Mouse (Mus musculus) yolk sac, embryonic 10.5 days (tissue): ENCODE results near the gene Prtn3.

Source experiments
- DNase-seq: peaks from one replicate; pipeline ENCODE4 v3.0.0-alpha.2; 2017; ENCODE audit warnings: low spot score

Prtn3 gene

GRCm38 (mm10) chr10:79874290-79874862 lies at the start of gene Prtn3, which contains the start of gene Plppr3:
TSS of gene Prtn3 (plus strand) at chr10:79874476.
TSS of gene Plppr3 (minus strand) at chr10:79874634.
- no peak for DNase-seq

DNA sequence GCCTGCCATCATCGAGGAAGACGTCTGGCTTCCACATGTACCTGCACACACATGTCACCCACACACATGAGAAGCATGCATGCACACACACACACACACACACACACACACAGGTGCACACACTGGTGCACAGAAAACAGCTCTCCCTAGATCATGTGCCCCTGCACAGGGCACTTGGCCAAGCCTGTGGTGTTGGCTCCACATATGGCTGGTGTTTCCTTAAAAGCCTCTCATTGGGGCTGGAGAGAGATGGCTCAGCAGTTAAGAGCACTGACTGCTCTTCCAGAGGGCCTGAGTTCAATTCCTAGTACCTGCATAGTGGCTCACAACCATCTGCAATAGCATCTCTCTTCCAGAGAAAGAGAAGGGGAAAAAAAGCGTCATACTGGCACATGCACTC lies 42.7 kb upstream of the Prtn3 start:
- no peak for DNase-seq

GRCm38 (mm10) chr10:79832026-79832785 lies 42.1 kb upstream of the Prtn3 start:
- DNase-seq: no peak

DNA sequence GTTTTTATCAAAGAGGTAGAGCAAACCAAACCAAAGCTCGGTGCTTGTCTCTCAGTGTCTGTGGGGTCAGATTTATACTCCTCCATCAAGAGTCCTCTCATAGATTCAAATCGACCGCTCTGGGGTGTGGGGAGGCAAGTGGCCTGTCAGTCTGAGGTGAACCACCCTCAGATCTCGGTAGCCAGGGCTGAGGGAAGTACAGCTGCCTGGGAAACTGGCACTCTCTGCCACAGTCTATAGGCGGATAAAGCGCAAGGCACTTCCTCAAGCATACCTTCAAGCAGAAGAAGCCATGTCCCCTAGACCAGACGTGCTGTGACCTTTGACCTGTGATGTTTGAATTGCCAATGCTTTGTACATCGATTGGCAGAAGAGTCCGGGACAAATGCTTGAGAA lies 41.5 kb upstream of the Prtn3 start:
- no peak for DNase-seq

GRCm38 (mm10) chr10:79834769-79835398 lies 39.4 kb upstream of the Prtn3 start:
- DNase-seq: peak; percentile 70

GRCm38 (mm10) chr10:79836918-79837317 lies 37.4 kb upstream of the Prtn3 start:
- DNase-seq: no peak

DNA sequence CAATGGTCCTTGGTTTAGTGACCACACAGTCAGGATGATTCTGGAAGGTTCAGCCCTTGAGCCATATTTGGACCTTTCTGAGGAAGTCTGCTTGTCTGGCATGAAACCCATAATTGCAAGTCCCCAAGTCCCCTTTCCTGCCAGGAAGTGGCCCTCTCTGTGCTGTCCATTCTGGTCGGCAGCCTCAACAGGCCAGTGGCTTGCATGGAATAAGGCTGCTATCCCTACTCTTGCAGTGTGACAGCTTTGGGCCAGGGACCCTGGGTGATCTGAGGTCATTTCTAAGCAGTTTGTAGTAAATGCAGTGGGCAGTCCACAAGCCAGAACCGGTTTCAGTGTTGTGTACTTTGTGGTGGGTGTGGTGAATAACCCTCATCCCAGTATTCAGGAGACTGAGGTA lies 36.1 kb upstream of the Prtn3 start:
- DNase-seq: no peak

GRCm38 (mm10) chr10:79840091-79840490 lies 34.2 kb upstream of the Prtn3 start:
- DNase-seq: no peak

- DNase-seq: peak; percentile 83
These were observed 33.4 kb upstream of the Prtn3 start for GRCm38 (mm10) chr10:79840644-79841551.

DNA sequence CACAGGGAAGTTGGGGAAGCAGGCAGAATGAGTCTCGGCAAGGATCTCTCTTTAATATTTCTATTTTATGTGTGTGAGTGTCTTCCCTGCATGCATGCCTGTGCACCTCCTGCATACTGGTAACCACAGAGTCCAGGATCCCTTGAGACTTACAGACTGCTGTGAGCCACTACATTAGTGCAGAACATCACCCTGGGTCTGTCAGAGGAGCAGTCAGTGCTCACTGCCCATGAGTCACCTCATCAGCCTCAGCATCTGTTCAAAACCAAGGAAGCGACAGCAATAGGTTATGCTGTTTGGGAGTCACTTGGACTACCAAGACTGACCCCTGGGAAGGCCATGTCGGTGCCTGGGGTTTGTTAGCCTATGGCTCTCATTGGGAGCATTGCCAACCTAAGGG lies 32.0 kb upstream of the Prtn3 start:
- DNase-seq: no peak

- DNase-seq: no peak
These were observed 30.8 kb upstream of the Prtn3 start for GRCm38 (mm10) chr10:79843476-79843875.

DNA sequence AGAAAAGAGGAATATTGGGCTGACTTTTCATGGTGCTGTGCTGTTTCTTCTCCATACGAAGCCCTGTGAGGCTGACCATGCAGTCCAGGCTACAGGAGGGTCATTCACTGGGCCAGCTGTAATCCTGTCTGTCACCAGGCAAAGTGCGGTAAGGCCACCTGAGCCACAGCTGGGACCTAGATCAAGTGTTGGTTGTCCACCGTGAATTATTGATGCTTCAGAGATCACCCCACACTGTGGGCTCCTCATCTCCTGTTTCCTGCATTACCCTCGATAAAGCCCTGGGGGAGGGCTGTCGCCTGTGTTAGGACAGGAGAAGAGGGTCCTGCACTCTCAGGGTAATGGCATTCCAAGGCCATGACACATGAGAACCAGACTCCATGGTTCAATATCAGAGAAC lies 27.7 kb upstream of the Prtn3 start:
- no peak for DNase-seq

DNA sequence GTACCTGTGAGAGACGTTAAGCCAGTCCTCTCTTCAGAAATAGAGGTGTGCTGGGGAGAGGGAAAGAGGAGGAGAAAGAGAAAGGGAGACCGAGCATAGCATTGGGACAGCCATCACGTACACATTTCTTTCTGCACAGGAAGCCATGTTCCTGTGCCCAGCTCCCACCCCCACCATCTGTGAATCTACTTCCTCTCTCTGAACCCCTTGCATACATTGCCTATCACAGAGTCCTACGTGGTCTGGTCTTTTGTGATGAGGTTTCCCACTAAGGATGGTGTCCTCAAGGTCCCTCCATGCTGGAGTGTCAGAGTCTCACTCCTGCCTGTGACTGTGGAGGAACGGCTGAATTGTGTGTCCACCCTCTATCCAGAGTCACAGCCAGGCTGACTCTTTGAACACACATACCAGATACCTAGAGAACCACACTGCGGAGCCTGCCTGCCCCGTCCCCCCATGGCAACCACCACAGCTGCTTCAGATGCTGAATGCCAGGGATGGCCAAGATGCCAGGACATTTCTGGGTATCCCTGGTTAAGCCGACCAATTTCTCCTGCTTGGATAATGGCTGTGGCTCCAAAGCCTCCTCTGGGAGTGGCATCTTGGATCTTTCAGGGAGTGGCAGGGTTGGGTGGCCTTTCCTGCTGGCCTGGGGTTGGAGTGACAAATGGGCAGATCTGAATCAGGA lies 24.2 kb upstream of the Prtn3 start:
- DNase-seq: no peak

DNA sequence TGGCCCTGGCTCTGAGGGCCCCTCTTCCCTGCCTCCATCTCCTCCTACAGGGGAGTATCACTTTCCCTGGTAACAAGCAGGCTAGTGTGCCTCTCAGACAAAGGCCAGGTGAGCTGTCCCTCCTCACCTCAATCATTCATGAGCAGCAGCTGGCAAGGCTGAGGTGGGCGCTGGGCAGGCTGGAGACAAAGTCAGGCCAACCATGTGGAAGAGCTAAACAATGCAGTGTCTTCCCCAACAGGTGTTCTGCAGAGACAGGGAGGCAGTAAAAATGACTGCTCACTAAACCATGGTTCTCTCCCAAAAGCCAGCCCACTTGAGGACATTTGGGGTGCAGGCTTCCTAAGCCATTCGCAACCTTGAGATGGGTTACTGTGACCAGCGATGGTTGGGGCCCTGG lies 22.6 kb upstream of the Prtn3 start:
- DNase-seq: no peak

DNA sequence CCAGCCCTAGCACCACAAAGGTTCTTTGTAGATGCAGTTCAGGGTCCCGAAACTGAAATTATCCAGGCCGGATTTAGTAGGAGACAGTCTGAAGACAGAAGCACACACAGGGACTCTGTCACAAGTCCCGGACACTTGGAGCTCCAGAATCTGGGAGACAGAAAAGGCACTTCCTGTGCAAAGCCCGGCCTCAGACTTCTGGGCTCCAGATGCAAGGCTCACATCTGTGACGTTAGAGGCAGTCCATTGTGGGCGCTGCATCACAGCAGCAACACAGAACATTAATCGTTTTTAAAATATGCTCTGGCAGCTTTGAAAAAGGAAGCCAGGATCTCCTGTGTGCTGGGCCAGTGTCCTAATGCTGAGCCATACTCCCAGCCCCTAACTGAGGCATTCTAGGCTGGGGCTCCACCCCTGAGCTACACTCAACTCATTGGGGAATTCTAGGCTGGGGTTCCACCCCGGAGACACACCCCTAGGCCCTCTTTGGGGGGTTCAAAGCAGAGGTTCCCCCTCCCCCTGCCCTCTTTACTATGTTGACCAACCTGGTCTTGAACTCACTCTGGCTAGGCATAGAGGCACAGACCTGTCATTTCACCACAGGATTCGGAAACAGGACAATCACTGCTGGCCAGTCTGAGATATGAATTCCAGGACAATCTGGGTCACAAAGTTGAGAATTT lies 22.0 kb upstream of the Prtn3 start:
- DNase-seq: no peak

GRCm38 (mm10) chr10:79852827-79853226 lies 21.4 kb upstream of the Prtn3 start:
- no peak for DNase-seq

DNA sequence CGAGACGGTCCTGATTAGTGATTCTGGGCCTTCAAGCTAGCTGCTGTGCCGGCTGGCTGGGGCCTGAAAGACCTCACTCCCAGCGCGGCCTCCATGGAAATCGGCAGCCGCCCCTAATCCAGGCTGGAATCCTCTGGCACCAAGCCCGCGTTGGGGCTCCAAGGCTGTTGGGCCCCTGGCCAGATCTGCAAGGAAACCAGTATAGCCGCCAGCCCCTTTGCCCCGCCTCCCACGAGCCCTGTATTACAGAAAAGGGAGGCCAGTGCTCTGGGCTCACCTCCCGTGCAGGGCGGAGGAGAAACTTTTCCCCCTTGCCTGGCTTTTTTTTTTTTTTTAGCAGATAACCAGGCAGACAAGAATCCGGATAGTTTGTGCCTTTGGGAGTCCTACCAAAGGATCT lies 20.9 kb upstream of the Prtn3 start:
- peak; percentile 90 for DNase-seq

DNA sequence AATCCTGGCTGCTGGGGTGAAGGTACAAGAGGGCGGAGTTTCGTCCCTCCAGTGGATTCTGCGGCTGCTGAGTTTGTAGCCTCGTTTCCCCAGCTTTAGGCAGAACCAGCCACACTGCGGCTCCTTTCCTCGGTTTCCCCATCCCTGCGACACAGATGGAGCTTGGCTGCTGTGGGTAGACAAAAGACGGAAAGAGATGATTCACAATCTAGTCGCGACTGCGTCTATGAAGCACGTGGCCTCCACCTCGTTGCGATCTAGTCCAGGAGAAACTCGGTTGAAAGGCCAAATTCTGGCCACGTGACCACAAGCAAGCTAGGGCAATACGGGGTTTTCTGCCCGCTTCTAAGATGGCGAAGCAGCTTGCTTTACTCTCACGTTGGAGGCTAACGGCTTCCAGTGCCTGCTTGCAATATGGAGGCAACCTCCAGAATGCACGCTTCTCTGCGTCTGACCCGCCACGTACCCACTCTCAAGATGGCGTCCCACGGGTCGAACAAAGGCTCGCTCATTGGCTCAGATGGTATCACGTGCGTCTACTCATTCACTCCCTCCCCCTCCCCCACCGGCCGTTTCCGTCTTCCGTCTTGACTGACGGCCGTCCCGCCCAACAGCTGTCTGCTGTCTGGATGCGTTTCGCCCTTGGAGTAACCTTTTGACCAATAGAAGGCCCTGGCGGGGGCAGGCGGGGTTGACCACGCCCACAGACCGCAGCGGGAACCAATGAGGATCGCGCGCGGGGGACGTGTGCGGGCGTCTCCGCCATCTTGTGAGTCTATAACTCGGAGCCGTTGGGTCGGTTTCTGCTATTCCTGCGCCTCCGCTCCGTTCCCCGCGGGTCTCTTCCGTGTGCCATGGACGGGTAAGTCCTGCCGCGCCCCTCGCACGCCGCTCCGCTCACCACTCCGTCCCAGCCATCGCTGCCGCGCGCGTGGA lies 20.1 kb upstream of the Prtn3 start, which contains the start of gene Ptbp1:
Gene Ptbp1 (plus strand): TSS at position 568 of the 936 bp plus-strand sequence.
- peak; percentile 100 for DNase-seq

GRCm38 (mm10) chr10:79854801-79855541 lies 19.3 kb upstream of the Prtn3 start:
- DNase-seq: peak; percentile 75
